Mouse (Mus musculus) forebrain, embryonic 15.5 days (tissue): Measurements from ENCODE around the gene Itpr1. TPM values are rescaled to one million over a fixed set of nuclear protein-coding genes. Genes with fewer than 3 reads are reported as not detected.

Source experiments
- ATAC-seq: fragments of 200-750 bp; cut with Nextera tagmentation; replicated peaks from 2 replicates; pipeline ENCODE4 v1.8.0; 2017; ENCODE audit warnings: mild to moderate bottlenecking, moderate TSS enrichment, moderate library complexity
- H3K27ac ChIP-seq: fragments of 300-500 bp; sonication (generic); replicated peaks from 2 replicates; pipeline ENCODE4 v1.5.1; 2015; ENCODE audit warnings: mild to moderate bottlenecking, inconsistent platforms
- H3K27me3 ChIP-seq: fragments of 300-500 bp; sonication (generic); 2 replicates; pipeline ENCODE4 v1.6.1; 2015; ENCODE audit warnings: inconsistent platforms
- H3K36me3 ChIP-seq: fragments of 300-500 bp; sonication (generic); 2 replicates; pipeline ENCODE4 v1.6.1; 2015; ENCODE audit warnings: mild to moderate bottlenecking, inconsistent platforms
- H3K4me1 ChIP-seq: fragments of 300-500 bp; sonication (generic); 2 replicates; pipeline ENCODE4 v1.6.1; 2015; ENCODE audit warnings: inconsistent platforms
- H3K4me2 ChIP-seq: fragments of 300-500 bp; sonication (generic); replicated peaks from 2 replicates; pipeline ENCODE4 v1.6.1; 2015; ENCODE audit warnings: mild to moderate bottlenecking, inconsistent platforms
- H3K4me3 ChIP-seq: fragments of 300-500 bp; sonication (generic); 2 replicates; pipeline ENCODE4 v1.5.1; 2015; ENCODE audit warnings: mild to moderate bottlenecking, inconsistent platforms
- H3K9ac ChIP-seq: fragments of 300-500 bp; sonication (generic); replicated peaks from 2 replicates; pipeline ENCODE4 v1.6.1; 2015; ENCODE audit warnings: mild to moderate bottlenecking, inconsistent platforms
- H3K9me3 ChIP-seq: fragments of 300-500 bp; sonication (generic); 2 replicates; pipeline ENCODE4 v1.6.1; 2016; ENCODE audit warnings: inconsistent platforms
- WGBS: fragments of 180-500 bp; shearing (Covaris S2); methylation state at CpG from one replicate; pipeline ENCODE4 v1.1.7; 2015; ENCODE audit warnings: mixed read lengths; 5-methylcytosine and 5-hydroxymethylcytosine counted together
- polyA plus RNA-seq: library from polyadenylated mRNA; unstranded; fragments of >200 nt; fragmentation: Nextera tagmentation; extraction: Ambion mirVana; gene quantifications from 2 replicates; pipeline ENCODE4 v1.2.1, GENCODE M21; 2015

The Itpr1 gene
- polyA plus RNA-seq, 1 experiment from 2014 or later = 12.6 TPM

DNA sequence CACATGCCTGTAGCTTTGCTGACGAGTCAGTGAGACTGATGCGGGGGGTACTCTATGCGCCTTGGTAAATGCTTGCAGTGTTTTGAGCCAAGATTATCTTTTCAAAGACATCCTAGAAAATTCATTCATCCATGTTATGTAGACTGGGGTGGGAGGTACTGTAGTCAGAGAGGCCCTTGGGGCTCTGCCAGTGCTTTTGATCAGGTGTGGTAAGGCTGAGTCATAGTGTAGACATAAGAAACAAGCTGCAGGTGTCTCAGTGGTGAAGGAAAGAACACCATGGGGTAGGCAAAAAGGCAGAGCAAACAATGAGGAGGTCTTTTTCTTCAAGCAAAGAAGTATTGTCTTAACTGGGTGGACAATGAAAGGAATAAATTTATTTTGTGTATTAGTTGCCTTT lies 294.4 kb downstream of the Itpr1 start:
- no peak for ATAC-seq
- Histone ChIP-seq H3K4me1 (no peaks in the 10 kb centered on the region), H3K4me3 (no peak overlapping the region), H3K9ac (no peak overlapping the region), H3K4me2 (no peak overlapping the region), H3K27ac (no peak overlapping the region), H3K9me3 (no peaks in the 10 kb centered on the region), H3K27me3 (no peaks in the 10 kb centered on the region), H3K36me3 (no peaks in the 10 kb centered on the region)
- 70% methylated on average over 3 of the region's 3 CpGs for WGBS

DNA sequence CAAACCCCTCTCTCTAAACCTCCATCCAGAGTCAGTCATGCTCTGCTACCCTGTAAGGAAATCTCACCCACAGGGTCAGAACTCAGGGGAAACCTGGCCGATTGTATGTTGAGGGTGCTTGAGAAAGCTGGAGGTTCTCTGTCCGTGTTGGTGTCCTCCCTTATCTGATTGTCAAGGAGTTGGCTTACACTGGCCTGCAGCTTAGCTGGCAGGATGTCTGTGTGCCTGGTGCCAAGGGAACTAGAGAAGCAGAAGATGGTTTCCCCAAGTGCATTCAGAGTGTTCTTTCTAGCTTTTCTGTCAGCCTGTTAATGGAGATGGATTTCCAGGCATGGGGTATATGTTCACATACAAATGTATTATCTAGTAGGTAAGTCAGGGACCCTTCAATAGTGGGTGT lies 296.4 kb downstream of the Itpr1 start:
- no peaks in the 10 kb centered on the region for H3K4me1 ChIP-seq
- H3K4me2 ChIP-seq = no peak overlapping the region
- no peak overlapping the region for H3K27ac ChIP-seq
- WGBS = 84% methylated on average over 2 of the region's 2 CpGs
- H3K9ac ChIP-seq = no peak overlapping the region
- no peaks in the 10 kb centered on the region for H3K27me3 ChIP-seq
- ATAC-seq = no peak
- H3K4me3 ChIP-seq = no peak overlapping the region
- H3K36me3 ChIP-seq = no peaks in the 10 kb centered on the region
- H3K9me3 ChIP-seq = no peaks in the 10 kb centered on the region

DNA sequence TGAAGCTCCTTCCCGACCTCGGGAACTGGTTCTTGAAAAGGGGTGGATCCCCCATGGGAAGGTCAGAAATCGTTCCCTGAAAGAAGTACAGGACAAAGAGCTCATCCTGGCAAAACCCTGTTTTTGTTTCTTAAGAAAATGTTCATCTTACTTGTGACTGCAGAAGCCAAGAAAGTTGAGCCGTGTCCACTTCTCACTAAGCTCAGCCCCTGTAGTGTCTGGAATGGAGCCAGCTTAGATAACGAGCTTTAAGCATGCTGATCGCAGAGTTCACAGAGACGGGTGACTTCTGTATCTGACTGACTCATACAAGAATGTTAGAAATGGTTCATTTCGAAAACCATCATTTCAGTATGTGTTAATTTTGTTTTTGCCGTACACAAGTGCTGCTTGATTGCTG lies 297.2 kb downstream of the Itpr1 start:
- Histone ChIP-seq H3K27ac (no peak overlapping the region), H3K4me1 (no peaks in the 10 kb centered on the region), H3K9ac (no peak overlapping the region), H3K27me3 (no peaks in the 10 kb centered on the region), H3K4me3 (no peak overlapping the region), H3K9me3 (no peaks in the 10 kb centered on the region), H3K4me2 (no peak overlapping the region), H3K36me3 (no peaks in the 10 kb centered on the region)
- no peak for ATAC-seq
- WGBS = 50% methylated on average over 9 of the region's 9 CpGs

DNA sequence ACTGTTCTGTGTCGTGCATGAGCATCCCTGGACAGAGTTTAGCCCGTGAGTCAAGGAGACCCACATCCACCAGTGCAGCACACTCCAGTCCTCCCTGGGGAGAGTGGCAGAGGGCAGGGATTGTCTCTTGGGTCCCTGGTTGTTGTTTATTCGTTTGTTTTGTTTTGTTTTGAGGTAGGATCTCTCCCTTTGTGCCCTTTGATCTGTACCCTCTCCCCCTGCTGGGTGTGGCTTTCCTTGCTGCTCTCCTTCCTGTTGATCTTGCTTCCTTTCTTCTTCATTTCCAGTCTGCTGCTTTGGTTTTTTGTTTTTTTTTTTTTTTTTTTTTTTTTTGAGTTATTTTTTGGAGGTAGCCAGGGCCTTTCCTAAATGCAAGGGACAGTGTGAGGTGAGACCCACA lies 299.2 kb downstream of the Itpr1 start:
- Histone ChIP-seq H3K27ac (no peak overlapping the region), H3K27me3 (no peaks in the 10 kb centered on the region), H3K9me3 (no peaks in the 10 kb centered on the region), H3K4me3 (no peak overlapping the region), H3K36me3 (no peaks in the 10 kb centered on the region), H3K4me1 (peaks cover 3% of the 10 kb centered on the region; the same call in 1 of the 2 replicates), H3K9ac (no peak overlapping the region), H3K4me2 (no peak overlapping the region)
- no peak for ATAC-seq
- WGBS = 61% methylated on average over 3 of the region's 3 CpGs

DNA sequence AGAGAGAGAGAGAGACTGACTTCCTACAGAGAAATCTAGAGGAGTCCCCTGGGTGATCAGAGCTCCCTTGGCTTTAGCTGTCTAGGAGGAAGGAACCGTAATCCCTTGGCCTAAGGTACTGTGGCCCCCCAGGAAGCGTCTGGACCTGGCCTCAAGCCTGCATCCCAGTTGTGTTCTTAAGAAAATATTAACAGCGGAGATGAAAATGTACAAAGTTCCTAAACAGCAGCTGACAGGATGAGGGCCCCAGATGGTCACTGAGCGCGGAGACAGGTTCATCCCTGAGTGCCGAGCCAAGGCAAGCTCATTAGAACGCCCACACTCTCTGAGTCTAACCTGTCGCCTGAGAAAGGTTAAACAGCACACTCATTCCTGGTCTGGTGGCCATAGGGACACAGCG lies 300.1 kb downstream of the Itpr1 start:
- 86% methylated on average over 9 of the region's 9 CpGs for WGBS
- no peak overlapping the region for H3K4me3 ChIP-seq
- H3K4me2 ChIP-seq = no peak overlapping the region
- ATAC-seq = no peak
- no peak overlapping the region for H3K27ac ChIP-seq
- H3K9ac ChIP-seq = no peak overlapping the region
- H3K9me3 ChIP-seq = no peaks in the 10 kb centered on the region
- H3K36me3 ChIP-seq = no peaks in the 10 kb centered on the region
- H3K4me1 ChIP-seq = peaks cover 8% of the 10 kb centered on the region; the same call in 1 of the 2 replicates
- H3K27me3 ChIP-seq = no peaks in the 10 kb centered on the region

DNA sequence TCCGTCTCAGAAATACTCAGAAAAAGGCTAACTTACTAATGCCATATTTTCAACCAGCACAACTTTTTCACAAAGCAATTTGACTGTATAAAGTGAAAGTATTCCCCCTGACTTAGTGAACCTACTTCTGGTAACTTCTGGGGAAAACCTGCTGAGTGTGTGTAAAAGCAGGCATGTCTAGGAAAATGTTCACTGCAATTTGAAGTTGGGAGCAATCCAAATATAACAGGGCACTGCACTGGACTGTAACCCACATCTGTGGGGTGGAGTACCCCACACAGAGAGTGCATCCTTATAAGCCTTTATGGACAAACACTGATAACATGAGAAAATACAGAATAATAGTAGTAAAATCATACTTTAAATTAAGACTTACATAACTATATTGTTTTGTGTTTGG lies 303.4 kb downstream of the Itpr1 start:
- H3K9ac ChIP-seq = no peak overlapping the region
- no peak for ATAC-seq
- peaks cover 8% of the 10 kb centered on the region; the same call in 1 of the 2 replicates for H3K4me1 ChIP-seq
- WGBS = 98% methylated on average over 1 of the region's 1 CpGs
- H3K9me3 ChIP-seq = no peaks in the 10 kb centered on the region
- no peak overlapping the region for H3K4me3 ChIP-seq
- no peaks in the 10 kb centered on the region for H3K36me3 ChIP-seq
- no peak overlapping the region for H3K27ac ChIP-seq
- H3K4me2 ChIP-seq = no peak overlapping the region
- no peaks in the 10 kb centered on the region for H3K27me3 ChIP-seq

DNA sequence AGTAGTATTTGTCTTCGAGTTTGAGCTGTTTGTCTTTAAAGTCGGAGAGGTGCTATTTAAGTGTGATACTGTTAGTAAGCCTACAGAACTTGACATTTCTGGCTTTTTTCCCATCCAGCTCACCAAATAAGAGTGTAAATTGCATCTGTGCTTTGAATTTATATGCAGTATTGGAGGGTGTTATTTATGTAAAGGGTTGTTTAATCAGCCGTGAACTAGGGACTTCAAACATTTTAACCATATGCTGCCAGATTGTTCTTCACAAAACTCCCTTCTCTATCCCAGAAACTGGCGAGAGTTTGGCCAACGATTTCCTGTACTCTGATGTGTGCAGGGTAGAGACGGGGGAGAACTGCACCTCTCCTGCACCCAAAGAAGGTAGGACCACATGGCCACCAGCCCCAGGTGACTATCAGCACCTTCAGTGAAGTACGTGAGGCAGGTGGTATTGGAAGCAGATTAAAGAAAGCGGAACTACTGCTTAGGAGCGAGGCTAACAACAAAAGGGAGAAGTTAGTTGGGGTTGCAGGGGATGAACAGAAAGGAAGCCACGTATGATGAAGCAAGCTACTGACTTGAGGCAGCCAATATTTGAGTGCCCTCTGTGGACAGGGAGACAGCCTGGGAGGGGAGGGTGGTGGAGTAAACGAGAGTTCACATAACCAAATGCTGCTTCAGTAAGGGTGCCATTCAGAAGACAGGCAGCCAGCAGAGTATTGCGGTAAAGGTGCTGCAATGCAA lies 304.5 kb downstream of the Itpr1 start:
- Histone ChIP-seq H3K9ac (no peak overlapping the region), H3K36me3 (no peaks in the 10 kb centered on the region), H3K4me2 (no peak overlapping the region), H3K4me1 (peaks cover 8% of the 10 kb centered on the region; the same call in 1 of the 2 replicates), H3K27ac (no peak overlapping the region), H3K9me3 (no peaks in the 10 kb centered on the region), H3K4me3 (no peak overlapping the region), H3K27me3 (no peaks in the 10 kb centered on the region)
- ATAC-seq = peak; percentile 65
- WGBS = 54% methylated on average over 12 of the region's 12 CpGs

DNA sequence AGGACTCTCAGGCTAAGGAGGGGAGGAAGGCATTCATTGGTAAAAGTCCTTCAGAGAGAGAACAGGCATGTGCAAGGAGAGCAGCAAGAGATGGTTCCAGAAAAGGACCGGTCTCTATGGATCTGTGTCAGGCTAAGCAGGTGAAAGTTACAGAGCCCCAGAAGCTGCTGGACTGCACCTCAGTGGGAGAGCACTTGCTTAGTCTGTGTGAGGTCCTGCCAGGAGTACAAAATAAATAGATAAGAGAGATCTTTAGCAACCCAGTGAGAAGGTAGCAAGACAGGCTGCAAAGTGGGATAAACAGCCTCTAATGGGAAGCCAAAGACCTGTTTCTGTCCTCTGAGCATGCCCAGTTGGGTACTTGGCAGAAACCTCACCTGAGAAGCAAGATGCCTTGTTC lies 305.1 kb downstream of the Itpr1 start:
- Histone ChIP-seq H3K9ac (no peak overlapping the region), H3K36me3 (no peaks in the 10 kb centered on the region), H3K27me3 (no peaks in the 10 kb centered on the region), H3K27ac (no peak overlapping the region), H3K4me3 (no peak overlapping the region), H3K4me1 (peaks cover 8% of the 10 kb centered on the region; the same call in 1 of the 2 replicates), H3K9me3 (no peaks in the 10 kb centered on the region), H3K4me2 (no peak overlapping the region)
- WGBS = 86% methylated on average over 1 of the region's 1 CpGs
- no peak for ATAC-seq

DNA sequence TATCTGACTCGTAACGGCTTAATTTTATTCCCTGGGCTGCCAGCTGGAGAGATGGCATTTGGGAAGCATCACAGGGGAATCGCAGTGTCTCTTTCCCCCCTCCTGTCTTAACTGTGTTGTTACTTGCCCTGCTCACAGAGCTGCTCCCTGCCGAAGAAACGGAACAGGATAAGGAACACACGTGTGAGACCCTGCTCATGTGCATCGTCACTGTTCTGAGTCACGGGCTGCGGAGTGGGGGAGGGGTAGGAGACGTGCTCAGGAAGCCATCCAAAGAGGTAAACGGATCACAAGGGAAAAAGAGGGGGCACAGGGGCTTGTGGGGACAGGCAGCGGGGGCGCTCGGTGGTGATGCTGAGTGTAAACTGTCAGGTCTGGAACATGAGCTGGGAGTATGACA lies 305.7 kb downstream of the Itpr1 start:
- ATAC-seq = no peak

DNA sequence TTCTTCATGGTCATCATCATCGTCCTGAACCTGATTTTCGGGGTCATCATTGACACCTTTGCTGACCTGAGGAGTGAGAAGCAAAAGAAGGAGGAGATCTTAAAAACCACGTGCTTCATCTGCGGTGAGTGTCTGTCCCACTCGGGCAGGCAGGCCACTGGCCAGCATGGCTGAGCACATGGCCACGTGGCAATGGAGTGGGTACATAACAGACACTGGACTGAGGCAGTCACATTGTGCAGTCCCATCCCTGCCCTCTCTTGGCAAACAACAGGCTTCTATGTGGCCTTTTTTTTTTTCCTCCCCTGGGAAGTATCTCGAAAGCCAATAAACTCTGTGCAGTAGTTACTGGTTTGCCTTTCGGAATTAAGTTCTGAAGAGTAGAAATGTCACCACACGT lies 306.4 kb downstream of the Itpr1 start:
- Histone ChIP-seq H3K27me3 (no peaks in the 10 kb centered on the region), H3K4me2 (no peak overlapping the region), H3K4me1 (peaks cover 8% of the 10 kb centered on the region; the same call in 1 of the 2 replicates), H3K4me3 (no peak overlapping the region), H3K9me3 (no peaks in the 10 kb centered on the region), H3K36me3 (no peaks in the 10 kb centered on the region), H3K9ac (no peak overlapping the region), H3K27ac (no peak overlapping the region)
- no peak for ATAC-seq
- WGBS = 94% methylated on average over 9 of the region's 9 CpGs

More for the DNA sequence above, 305.7 kb downstream of the Itpr1 start:
- H3K36me3 ChIP-seq = no peaks in the 10 kb centered on the region
- no peak overlapping the region for H3K27ac ChIP-seq
- no peaks in the 10 kb centered on the region for H3K27me3 ChIP-seq
- H3K4me2 ChIP-seq = no peak overlapping the region
- peaks cover 8% of the 10 kb centered on the region; the same call in 1 of the 2 replicates for H3K4me1 ChIP-seq
- H3K9ac ChIP-seq = no peak overlapping the region
- H3K9me3 ChIP-seq = no peaks in the 10 kb centered on the region
- no peak overlapping the region for H3K4me3 ChIP-seq
- WGBS = 79% methylated on average over 14 of the region's 14 CpGs

DNA sequence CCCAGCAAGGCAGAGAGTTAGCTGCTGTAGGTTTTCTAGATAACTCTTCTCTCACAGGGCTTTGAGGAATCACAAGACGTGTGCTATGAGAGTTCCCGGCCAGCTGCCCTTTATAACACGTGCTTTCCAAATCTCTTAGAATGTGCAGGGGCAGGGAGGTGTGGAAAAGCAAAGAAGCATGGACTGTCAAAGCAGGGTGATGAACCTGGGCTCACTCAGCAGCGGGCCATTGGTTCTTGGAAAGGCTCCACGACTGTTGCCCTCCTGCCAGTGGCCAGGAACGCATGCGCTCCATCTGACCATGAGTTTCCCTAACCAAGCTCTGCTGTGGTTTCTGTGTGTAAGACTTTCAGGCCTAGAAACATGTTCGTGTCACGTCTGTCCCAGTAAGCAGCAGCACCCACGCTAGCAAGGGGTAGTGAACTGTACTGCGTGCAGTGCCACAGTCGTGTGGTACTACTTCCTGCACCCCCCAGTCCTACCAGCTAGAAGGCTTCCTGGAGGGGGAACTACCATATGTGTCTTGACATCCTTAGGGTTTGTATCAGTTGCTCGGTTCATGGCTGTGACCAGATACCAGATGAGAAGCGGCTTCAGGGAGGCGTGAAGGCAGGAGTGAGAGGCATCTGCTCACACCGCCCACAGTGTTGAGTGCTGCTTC lies 311.2 kb downstream of the Itpr1 start:
- ATAC-seq = no peak
- no peak overlapping the region for H3K4me3 ChIP-seq
- H3K27me3 ChIP-seq = no peaks in the 10 kb centered on the region
- H3K9me3 ChIP-seq = no peaks in the 10 kb centered on the region
- 93% methylated on average over 16 of the region's 16 CpGs for WGBS
- no peak overlapping the region for H3K9ac ChIP-seq
- H3K27ac ChIP-seq = no peak overlapping the region
- no peaks in the 10 kb centered on the region for H3K36me3 ChIP-seq
- H3K4me2 ChIP-seq = no peak overlapping the region
- H3K4me1 ChIP-seq = no peaks in the 10 kb centered on the region

DNA sequence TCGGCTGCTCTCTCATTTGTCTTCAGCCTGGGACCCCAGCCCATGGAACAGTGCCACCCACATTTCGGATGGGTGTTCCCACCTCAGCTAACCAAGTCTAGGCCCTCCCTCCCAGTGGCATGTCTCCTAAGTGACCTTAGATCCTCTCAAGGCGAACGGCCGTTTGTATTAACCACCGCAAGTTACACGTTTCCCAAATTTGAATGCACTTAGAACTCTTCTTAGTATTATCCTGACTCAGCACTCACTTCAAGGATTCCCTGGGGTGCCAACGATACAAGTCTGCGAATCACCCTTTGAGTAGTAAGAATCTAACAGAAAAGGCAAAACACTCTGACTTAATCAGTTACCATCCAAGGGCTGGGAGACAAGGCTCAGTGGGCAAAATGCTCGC lies 311.7 kb downstream of the Itpr1 start:
- H3K36me3 ChIP-seq = no peaks in the 10 kb centered on the region
- no peak overlapping the region for H3K9ac ChIP-seq
- H3K4me3 ChIP-seq = no peak overlapping the region
- H3K4me1 ChIP-seq = no peaks in the 10 kb centered on the region
- no peak overlapping the region for H3K27ac ChIP-seq
- WGBS = 88% methylated on average over 10 of the region's 10 CpGs
- H3K9me3 ChIP-seq = no peaks in the 10 kb centered on the region
- no peak for ATAC-seq
- H3K27me3 ChIP-seq = no peaks in the 10 kb centered on the region
- H3K4me2 ChIP-seq = no peak overlapping the region
